Mouse (Mus musculus): ENCODE results near the gene Dbf4.

- TF ChIP-seq TAL1 (IDR thresholded peaks at IDR 0.05; ENCODE audit: low read length) (no peak), GATA1 (IDR thresholded peaks at IDR 0.05; ENCODE audit: low read length) (no peak)
Observed at GRCm38 (mm10) chr5:8374297-8374906, 48.1 kb downstream of the Dbf4 start.
